Mouse (Mus musculus): Measurements from ENCODE around the gene Rnf157.

DNA sequence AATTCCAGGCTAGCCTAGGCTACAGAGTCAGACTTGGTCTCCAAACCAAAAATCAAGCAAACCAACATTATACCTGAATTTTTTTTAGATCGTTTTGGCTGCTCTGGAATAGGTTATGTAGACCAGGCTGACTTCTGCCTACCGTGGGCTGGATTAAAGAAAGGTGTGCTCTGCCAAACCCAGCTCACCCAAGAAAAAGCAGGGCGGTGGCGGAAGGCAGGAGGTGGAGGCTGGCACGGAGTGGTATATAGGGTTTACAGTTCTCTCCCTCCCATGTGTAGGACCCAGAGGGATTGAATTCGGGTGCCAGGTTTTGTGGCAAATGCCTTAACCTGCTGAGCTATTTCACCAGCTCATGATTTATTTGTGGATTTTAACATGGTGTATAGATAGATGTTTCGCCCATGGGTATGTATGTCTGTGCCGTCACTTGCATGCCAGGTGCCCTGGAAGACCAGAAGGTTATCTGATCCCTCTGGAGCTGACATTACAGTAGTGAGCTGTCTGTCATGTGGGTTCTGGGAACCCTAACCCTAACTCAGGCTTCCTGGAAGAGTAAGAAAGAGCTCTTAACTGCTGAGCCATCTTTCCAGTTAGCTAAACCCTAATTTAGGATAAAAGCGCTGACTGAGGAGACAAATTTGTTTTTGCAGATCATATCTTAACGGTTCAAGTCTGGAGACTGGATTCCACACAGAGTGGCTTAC is 105.7 kb downstream of the Rnf157 start, which contains the start of gene Exoc7:
- TF ChIP-seq POLR2A (IDR thresholded peaks at IDR 0.05; ENCODE audit: insufficient read depth, low read depth, low read length) = no peak
- no peak for TF ChIP-seq CTCF (IDR thresholded peaks at IDR 0.05; ENCODE audit: insufficient read depth, low read depth, low read length)

All from olfactory bulb, adult 2 months (tissue).